Mouse (Mus musculus) erythroblast, embryonic 14.5 days (primary cell): ENCODE measurements at regions not wholly inside any gene's neighbourhood (a gene's known extent, or its start where the extent isn't known, plus 50 kb on each side); places are given as distances from the start of the nearest gene placed in this dataset.

ENCODE experiments used
- H3K27me3 ChIP-seq: 2 replicates; pipeline ENCODE4 v1.6.1; 2012; ENCODE audit warnings: inconsistent platforms; ENCODE audit not compliant: control insufficient read depth
- H3K36me3 ChIP-seq: 2 replicates; pipeline ENCODE4 v1.6.1; 2012; ENCODE audit warnings: mild to moderate bottlenecking, inconsistent platforms; ENCODE audit not compliant: control insufficient read depth
- H3K4me1 ChIP-seq: 2 replicates; pipeline ENCODE4 v1.6.1; 2012; ENCODE audit warnings: inconsistent platforms; ENCODE audit not compliant: control insufficient read depth
- H3K4me3 ChIP-seq: replicated peaks from 2 replicates; pipeline ENCODE3; 2012; ENCODE audit warnings: moderate library complexity, mild to moderate bottlenecking, inconsistent platforms
- H3K9me3 ChIP-seq: 2 replicates; pipeline ENCODE4 v1.6.1; 2012; ENCODE audit warnings: low read length, inconsistent platforms, mixed read lengths; ENCODE audit not compliant: control insufficient read depth
- GATA1 ChIP-seq: IDR thresholded peaks from 2 replicates; pipeline ENCODE4 v1.6.1; 2012; ENCODE audit warnings: low read length, inconsistent platforms, mixed read lengths
- TAL1 ChIP-seq: IDR thresholded peaks from 3 replicates; pipeline ENCODE4 v1.6.1; 2012; ENCODE audit warnings: low read length, inconsistent platforms, mixed read lengths

GRCm38 (mm10) chr6:94400471-94401051 lies 99.6 kb upstream of the Slc25a26 start:
- H3K4me3 ChIP-seq: no peak overlapping the region
- TF ChIP-seq GATA1 (no peak), TAL1 (no peak)
- no peaks in the 10 kb centered on the region for H3K27me3 ChIP-seq
- H3K36me3 ChIP-seq: no peaks in the 10 kb centered on the region
- H3K9me3 ChIP-seq: no peaks in the 10 kb centered on the region
- H3K4me1 ChIP-seq: no peaks in the 10 kb centered on the region

- TF ChIP-seq GATA1 (no peak), TAL1 (no peak)
- no peaks in the 10 kb centered on the region for H3K9me3 ChIP-seq
- no peak overlapping the region for H3K4me3 ChIP-seq
- no peaks in the 10 kb centered on the region for H3K4me1 ChIP-seq
- no peaks in the 10 kb centered on the region for H3K27me3 ChIP-seq
- H3K36me3 ChIP-seq: no peaks in the 10 kb centered on the region
These were observed 107.4 kb upstream of the Magi1 start for GRCm38 (mm10) chr6:94391134-94391533.

- TF ChIP-seq GATA1: no peak
- TF ChIP-seq TAL1: no peak
- Histone ChIP-seq H3K9me3 (no peaks in the 10 kb centered on the region), H3K27me3 (no peaks in the 10 kb centered on the region), H3K36me3 (no peaks in the 10 kb centered on the region), H3K4me1 (no peaks in the 10 kb centered on the region), H3K4me3 (no peak overlapping the region)
These were observed 106.7 kb upstream of the Magi1 start for GRCm38 (mm10) chr6:94390403-94390802.

DNA sequence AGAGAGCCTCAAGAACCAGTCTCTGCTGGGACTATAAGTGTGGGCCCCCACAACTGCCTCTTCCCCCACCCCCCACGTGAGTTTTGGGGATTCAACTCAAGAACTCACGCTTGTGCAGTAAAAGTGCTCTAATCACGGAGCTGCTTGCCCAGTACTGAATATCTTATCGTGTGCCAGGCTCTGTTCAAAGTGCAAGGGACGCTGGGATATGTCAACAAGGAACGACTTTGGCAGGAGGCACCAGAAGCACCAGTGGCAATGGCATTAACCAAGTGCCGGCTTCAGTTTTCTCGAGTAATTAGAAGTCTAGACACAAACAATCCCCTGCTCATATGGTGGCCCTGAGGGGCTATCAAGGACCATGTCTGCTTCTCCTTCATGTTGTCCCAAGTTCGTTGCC lies 106.0 kb upstream of the Magi1 start:
- no peaks in the 10 kb centered on the region for H3K27me3 ChIP-seq
- no peak for TF ChIP-seq TAL1
- TF ChIP-seq GATA1: no peak
- H3K4me3 ChIP-seq: no peak overlapping the region
- H3K36me3 ChIP-seq: no peaks in the 10 kb centered on the region
- no peaks in the 10 kb centered on the region for H3K4me1 ChIP-seq
- no peaks in the 10 kb centered on the region for H3K9me3 ChIP-seq

DNA sequence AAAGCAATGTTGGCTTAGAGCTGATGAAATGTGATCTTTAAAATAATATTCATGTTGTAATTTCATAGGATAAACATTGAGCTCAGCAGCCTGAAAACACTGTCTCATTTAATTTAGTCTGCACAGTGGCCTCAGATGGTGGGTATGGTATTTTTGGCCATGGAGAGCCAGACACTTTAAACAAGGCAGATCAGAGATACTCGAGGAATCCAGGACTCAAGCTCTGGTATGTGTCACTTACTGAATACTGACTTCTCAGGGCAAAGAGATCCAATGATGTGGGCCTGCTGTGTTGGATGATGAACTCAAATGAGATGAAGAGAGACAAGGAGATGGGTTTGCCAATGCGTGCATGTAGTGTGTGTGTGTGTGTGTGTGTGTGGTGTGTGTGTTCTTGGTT lies 103.9 kb upstream of the Magi1 start:
- TF ChIP-seq GATA1 (no peak), TAL1 (no peak)
- no peaks in the 10 kb centered on the region for H3K27me3 ChIP-seq
- H3K9me3 ChIP-seq: peaks cover 7% of the 10 kb centered on the region; the same call in 1 of the 2 replicates
- H3K4me3 ChIP-seq: no peak overlapping the region
- H3K36me3 ChIP-seq: no peaks in the 10 kb centered on the region
- H3K4me1 ChIP-seq: no peaks in the 10 kb centered on the region

DNA sequence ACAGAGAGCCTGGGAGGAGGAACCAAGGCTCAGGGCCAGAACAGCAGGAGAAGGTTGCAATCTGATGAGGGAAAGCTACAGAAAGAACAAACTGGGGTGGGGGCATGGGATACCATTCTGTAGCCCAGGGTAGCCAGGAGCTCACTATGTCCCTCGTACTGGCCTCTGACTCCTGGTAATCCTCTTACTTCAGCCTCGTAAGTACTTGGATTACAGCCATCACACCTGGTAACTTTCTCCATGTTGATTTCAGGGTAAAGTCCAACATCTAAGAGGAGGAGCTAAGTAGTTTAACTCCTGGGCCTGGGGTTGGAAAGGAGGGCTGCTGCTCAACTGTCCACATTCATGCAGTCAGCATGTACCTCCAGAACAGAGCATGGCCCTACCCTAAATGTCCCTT lies 101.8 kb upstream of the Magi1 start:
- Histone ChIP-seq H3K4me3 (no peak overlapping the region), H3K36me3 (no peaks in the 10 kb centered on the region), H3K9me3 (peaks cover 7% of the 10 kb centered on the region; the same call in 1 of the 2 replicates), H3K27me3 (no peaks in the 10 kb centered on the region), H3K4me1 (no peaks in the 10 kb centered on the region)
- TF ChIP-seq TAL1 (no peak), GATA1 (no peak)

DNA sequence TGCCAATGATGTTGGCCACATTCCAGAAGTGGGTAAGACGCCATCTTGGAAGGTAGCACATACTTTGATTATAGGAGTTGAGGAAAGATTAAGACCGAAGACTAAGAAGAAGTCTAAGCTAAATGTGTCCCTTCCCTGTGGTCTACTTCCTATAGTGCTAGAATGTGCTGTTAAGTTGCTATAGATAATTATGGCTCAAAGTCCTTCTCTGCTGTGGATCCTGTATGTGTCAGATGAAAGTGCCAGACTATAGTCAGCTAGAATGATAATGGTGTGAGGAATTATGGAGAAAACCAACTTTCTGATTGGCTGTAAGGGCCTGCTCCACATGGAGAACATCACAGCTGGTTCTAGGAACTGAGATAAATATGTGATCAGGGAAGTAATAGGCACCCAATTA lies 86.3 kb upstream of the Magi1 start:
- Histone ChIP-seq H3K36me3 (no peaks in the 10 kb centered on the region), H3K27me3 (no peaks in the 10 kb centered on the region), H3K4me3 (no peak overlapping the region), H3K4me1 (no peaks in the 10 kb centered on the region), H3K9me3 (no peaks in the 10 kb centered on the region)
- TF ChIP-seq GATA1 (no peak), TAL1 (no peak)

DNA sequence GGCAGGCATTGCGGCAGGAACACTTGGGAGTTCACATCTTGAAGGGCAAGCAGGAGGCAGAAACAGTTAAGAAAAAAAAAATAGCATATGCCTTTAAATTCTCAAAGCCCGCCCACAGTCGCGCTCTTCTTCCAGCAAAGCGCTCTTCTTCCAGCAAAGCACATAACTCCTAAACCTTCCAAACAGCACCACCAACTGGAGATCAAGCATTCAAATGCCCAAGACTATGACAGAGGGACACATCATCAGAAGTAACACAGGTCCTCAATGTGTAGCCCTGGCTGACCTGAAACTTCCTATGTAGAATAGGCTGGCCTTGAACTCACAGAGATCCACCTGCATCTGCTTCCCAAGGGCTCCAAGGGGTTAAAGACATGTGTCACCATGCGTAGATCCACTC lies 80.2 kb upstream of the Magi1 start:
- Histone ChIP-seq H3K27me3 (no peaks in the 10 kb centered on the region), H3K9me3 (no peaks in the 10 kb centered on the region), H3K4me1 (no peaks in the 10 kb centered on the region), H3K4me3 (no peak overlapping the region), H3K36me3 (no peaks in the 10 kb centered on the region)
- TF ChIP-seq GATA1 (no peak), TAL1 (no peak)

- H3K27me3 ChIP-seq: no peaks in the 10 kb centered on the region
- peaks cover 5% of the 10 kb centered on the region for H3K4me1 ChIP-seq
- TF ChIP-seq TAL1 (no peak), GATA1 (no peak)
- no peak overlapping the region for H3K4me3 ChIP-seq
- H3K9me3 ChIP-seq: no peaks in the 10 kb centered on the region
- no peaks in the 10 kb centered on the region for H3K36me3 ChIP-seq
These were observed 78.9 kb upstream of the Magi1 start for GRCm38 (mm10) chr6:94362626-94363025.

DNA sequence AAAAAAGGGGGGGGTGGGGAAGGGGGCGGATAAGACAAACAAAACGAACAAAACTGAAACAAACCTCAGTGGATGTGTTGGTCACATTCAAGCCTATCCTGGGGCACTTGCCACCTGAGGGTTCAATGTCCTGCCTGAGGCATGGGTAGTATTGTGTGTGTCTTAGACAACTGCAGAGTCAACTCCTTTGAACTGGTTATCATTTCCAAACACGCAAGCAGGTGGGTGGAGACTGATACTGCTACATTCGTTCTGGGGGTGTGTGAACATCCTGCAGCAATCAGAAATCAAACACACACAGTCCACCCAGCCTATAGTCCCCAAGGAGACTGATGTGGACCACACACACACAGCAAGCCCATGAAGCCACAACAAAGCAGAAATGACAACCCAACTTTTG lies 73.9 kb upstream of the Magi1 start:
- TF ChIP-seq GATA1 (no peak), TAL1 (0 out of 3 replicates have a peak, but pooled peaks have one; percentile 25)
- no peaks in the 10 kb centered on the region for H3K9me3 ChIP-seq

More for the DNA sequence above, 73.9 kb upstream of the Magi1 start:
- Histone ChIP-seq H3K4me3 (no peak overlapping the region), H3K4me1 (peaks cover 12% of the 10 kb centered on the region), H3K36me3 (no peaks in the 10 kb centered on the region), H3K27me3 (no peaks in the 10 kb centered on the region)
